Mouse (Mus musculus): ENCODE measurements around the gene Zic1. TPM values are rescaled to one million over a fixed set of nuclear protein-coding genes. Genes with fewer than 3 reads are reported as not detected.
A peak's percentile ranks its signal among the peaks of the same experiment; 100 is the strongest.

Gene Zic1
- polyA plus RNA-seq, 1 experiment from 2014 or later, result 15.1 TPM

- Histone ChIP-seq H3K4me3 (peak overlapping the region; percentile 71), H3K4me1 (peaks cover 9% of the 10 kb centered on the region; the same call in 1 of the 2 replicates), H3K27me3 (peaks cover 68% of the 10 kb centered on the region), H3K27ac (peak overlapping the region; percentile 93), H3K4me2 (peak overlapping the region; percentile 63), H3K9me3 (replicated peaks) (no peaks in the 10 kb centered on the region), H3K36me3 (ENCODE audit: poor library complexity, severe bottlenecking) (peaks cover 9% of the 10 kb centered on the region), H3K9ac (peak overlapping the region; percentile 95)
- ATAC-seq, result peak; percentile 16
- WGBS, result under 1% methylated on average over 76 of the region's 77 CpGs
These were observed 1.3 kb downstream of the Zic1 start for GRCm38 (mm10) chr9:91364127-91364970.

- peak overlapping the region; percentile 95 for H3K9ac ChIP-seq
- no peaks in the 10 kb centered on the region for H3K9me3 ChIP-seq (replicated peaks)
- H3K36me3 ChIP-seq (ENCODE audit: poor library complexity, severe bottlenecking), result peaks cover 9% of the 10 kb centered on the region
- 2% methylated on average over 7 of the region's 7 CpGs for WGBS
- H3K4me2 ChIP-seq, result peak overlapping the region; percentile 63
- no peak for ATAC-seq
- H3K27me3 ChIP-seq, result peaks cover 68% of the 10 kb centered on the region
- peaks cover 9% of the 10 kb centered on the region; the same call in 1 of the 2 replicates for H3K4me1 ChIP-seq
- peak overlapping the region; percentile 93 for H3K27ac ChIP-seq
- H3K4me3 ChIP-seq, result peak overlapping the region; percentile 71
These were observed 1.8 kb downstream of the Zic1 start for GRCm38 (mm10) chr9:91363814-91364126.

GRCm38 (mm10) chr9:91363011-91363730 lies 2.4 kb downstream of the Zic1 start:
- 5% methylated on average over 14 of the region's 14 CpGs for WGBS
- ATAC-seq, result no peak
- H3K27me3 ChIP-seq, result peaks cover 63% of the 10 kb centered on the region

GRCm38 (mm10) chr9:91361856-91362601 lies 3.6 kb downstream of the Zic1 start, which contains the start of gene Zic4:
TSS of gene Zic4 (plus strand) at chr9:91362413.
- peaks cover 63% of the 10 kb centered on the region for H3K27me3 ChIP-seq
- H3K36me3 ChIP-seq (ENCODE audit: poor library complexity, severe bottlenecking), result peaks cover 9% of the 10 kb centered on the region
- peak within 1 kb of the TSS; percentile 93 for H3K27ac ChIP-seq
- peak; percentile 67 for ATAC-seq
- H3K9me3 ChIP-seq (replicated peaks), result no peaks in the 10 kb centered on the region
- H3K4me1 ChIP-seq, result peaks cover 9% of the 10 kb centered on the region; the same call in 1 of the 2 replicates
- WGBS, result under 1% methylated on average over 45 of the region's 45 CpGs
- peak within 1 kb of the TSS; percentile 71 for H3K4me3 ChIP-seq
- peak within 1 kb of the TSS; percentile 63 for H3K4me2 ChIP-seq
- peak within 1 kb of the TSS; percentile 95 for H3K9ac ChIP-seq

More at GRCm38 (mm10) chr9:91363011-91363730, 2.4 kb downstream of the Zic1 start:
- peak overlapping the region; percentile 95 for H3K9ac ChIP-seq
- H3K4me1 ChIP-seq, result peaks cover 9% of the 10 kb centered on the region; the same call in 1 of the 2 replicates
- H3K9me3 ChIP-seq (replicated peaks), result no peaks in the 10 kb centered on the region
- peaks cover 9% of the 10 kb centered on the region for H3K36me3 ChIP-seq (ENCODE audit: poor library complexity, severe bottlenecking)
- peak overlapping the region; percentile 63 for H3K4me2 ChIP-seq
- H3K27ac ChIP-seq, result peak overlapping the region; percentile 93
- peak overlapping the region; percentile 71 for H3K4me3 ChIP-seq

- Histone ChIP-seq H3K36me3 (ENCODE audit: poor library complexity, severe bottlenecking) (peaks cover 9% of the 10 kb centered on the region), H3K4me3 (peak overlapping the region; percentile 71), H3K9ac (peak overlapping the region; percentile 95), H3K4me1 (peaks cover 12% of the 10 kb centered on the region), H3K27me3 (peaks cover 63% of the 10 kb centered on the region), H3K9me3 (replicated peaks) (no peaks in the 10 kb centered on the region), H3K27ac (peak overlapping the region; percentile 93), H3K4me2 (peak overlapping the region; percentile 63)
- peak; percentile 4 for ATAC-seq
- WGBS, result under 1% methylated on average over 35 of the region's 35 CpGs
These were observed 4.4 kb downstream of the Zic1 start for GRCm38 (mm10) chr9:91361033-91361855.

- Histone ChIP-seq H3K27ac (peak overlapping the region; percentile 93; the same call in 1 of the 2 replicates), H3K4me2 (peak overlapping the region; percentile 63), H3K27me3 (peaks cover 67% of the 10 kb centered on the region), H3K4me3 (peak overlapping the region; percentile 71), H3K4me1 (peaks cover 20% of the 10 kb centered on the region), H3K36me3 (ENCODE audit: poor library complexity, severe bottlenecking) (peaks cover 9% of the 10 kb centered on the region), H3K9me3 (replicated peaks) (no peaks in the 10 kb centered on the region), H3K9ac (peak overlapping the region; percentile 95)
- no peak for ATAC-seq
- WGBS, result 15% methylated on average over 21 of the region's 21 CpGs
These were observed 5.2 kb downstream of the Zic1 start for GRCm38 (mm10) chr9:91360151-91361032.

- WGBS, result 20% methylated on average over 10 of the region's 10 CpGs
- peaks cover 69% of the 10 kb centered on the region for H3K27me3 ChIP-seq
These were observed 6.5 kb downstream of the Zic1 start for GRCm38 (mm10) chr9:91358851-91359687.

GRCm38 (mm10) chr9:91357321-91357720 lies 8.3 kb downstream of the Zic1 start:
- no peak for ATAC-seq
- peaks cover 21% of the 10 kb centered on the region for H3K4me1 ChIP-seq
- peak overlapping the region; percentile 57 for H3K27ac ChIP-seq
- no peaks in the 10 kb centered on the region for H3K9me3 ChIP-seq (replicated peaks)
- 34% methylated on average over 3 of the region's 3 CpGs for WGBS
- peak overlapping the region; percentile 35 for H3K4me2 ChIP-seq
- H3K4me3 ChIP-seq, result no peak overlapping the region
- H3K36me3 ChIP-seq (ENCODE audit: poor library complexity, severe bottlenecking), result peaks cover 9% of the 10 kb centered on the region
- peaks cover 69% of the 10 kb centered on the region for H3K27me3 ChIP-seq
- no peak overlapping the region for H3K9ac ChIP-seq

More at GRCm38 (mm10) chr9:91358851-91359687, 6.5 kb downstream of the Zic1 start:
- H3K27ac ChIP-seq, result peak overlapping the region; percentile 73
- H3K9ac ChIP-seq, result peak overlapping the region; percentile 68
- H3K4me1 ChIP-seq, result peaks cover 21% of the 10 kb centered on the region
- H3K4me2 ChIP-seq, result peak overlapping the region; percentile 58
- no peaks in the 10 kb centered on the region for H3K9me3 ChIP-seq (replicated peaks)
- peak overlapping the region; percentile 39 for H3K4me3 ChIP-seq
- H3K36me3 ChIP-seq (ENCODE audit: poor library complexity, severe bottlenecking), result peaks cover 9% of the 10 kb centered on the region
- no peak for ATAC-seq

- no peaks in the 10 kb centered on the region for H3K9me3 ChIP-seq (replicated peaks)
- H3K4me1 ChIP-seq, result peaks cover 16% of the 10 kb centered on the region
- WGBS, result 15% methylated on average over 4 of the region's 4 CpGs
- no peak for ATAC-seq
- no peak overlapping the region; the same call in 1 of the 2 replicates for H3K9ac ChIP-seq
- H3K27ac ChIP-seq, result peak overlapping the region; percentile 86
- no peaks in the 10 kb centered on the region for H3K36me3 ChIP-seq (ENCODE audit: poor library complexity, severe bottlenecking)
- H3K4me2 ChIP-seq, result peak overlapping the region; percentile 59
- H3K4me3 ChIP-seq, result no peak overlapping the region
- peaks cover 75% of the 10 kb centered on the region for H3K27me3 ChIP-seq
These were observed 9.3 kb downstream of the Zic1 start for GRCm38 (mm10) chr9:91356353-91356740.

All from forebrain, embryonic 13.5 days (tissue).